Mouse (Mus musculus): Measurements from ENCODE around the gene Lrrc59.

DNA sequence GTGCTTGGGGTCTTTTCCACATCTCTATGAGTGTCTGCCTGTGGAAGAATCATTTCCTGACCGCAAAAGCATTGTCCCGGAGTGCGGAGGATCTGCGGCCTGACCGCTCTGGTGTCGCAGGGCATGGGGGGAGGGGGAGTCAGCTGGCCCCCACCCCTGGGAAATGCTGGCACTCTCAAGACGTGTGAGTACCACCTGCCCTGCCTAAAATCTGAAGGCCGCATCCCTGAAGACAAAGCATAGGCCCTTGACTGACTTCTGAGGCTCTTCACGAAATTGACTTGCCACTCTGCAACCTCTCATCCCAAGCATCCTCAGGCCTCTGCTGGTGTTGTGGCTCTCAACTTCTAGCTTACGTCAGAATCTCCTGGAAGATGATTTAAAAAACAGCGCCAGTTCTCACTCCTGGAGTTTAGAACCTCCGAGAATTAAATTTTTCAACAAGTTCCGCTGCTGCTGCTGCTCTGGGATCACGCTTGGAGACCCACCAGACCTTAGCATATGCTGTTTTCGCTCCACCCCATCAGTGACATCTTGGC lies 48.1 kb downstream of the Lrrc59 start:
- no peak for TF ChIP-seq MAFK (IDR thresholded peaks at IDR 0.05; ENCODE audit: insufficient read depth, low read depth, low read length)
- TF ChIP-seq ZNF384 (IDR thresholded peaks at IDR 0.05; ENCODE audit: low read depth, low read length): no peak
- no peak for TF ChIP-seq CHD2 (IDR thresholded peaks at IDR 0.05; ENCODE audit: low read depth, low read length)
- TF ChIP-seq ZC3H11A (IDR thresholded peaks at IDR 0.05; ENCODE audit: borderline replicate concordance, low read depth, low read length): no peak
- TF ChIP-seq HCFC1 (IDR thresholded peaks at IDR 0.05; ENCODE audit: borderline replicate concordance, insufficient read depth, low read length): no peak

All from ES-E14 (cell line).